Mouse (Mus musculus): ENCODE measurements at regions not wholly inside any gene's neighbourhood (a gene's known extent, or its start where the extent isn't known, plus 50 kb on each side); places are given as distances from the start of the nearest gene placed in this dataset.

DNA sequence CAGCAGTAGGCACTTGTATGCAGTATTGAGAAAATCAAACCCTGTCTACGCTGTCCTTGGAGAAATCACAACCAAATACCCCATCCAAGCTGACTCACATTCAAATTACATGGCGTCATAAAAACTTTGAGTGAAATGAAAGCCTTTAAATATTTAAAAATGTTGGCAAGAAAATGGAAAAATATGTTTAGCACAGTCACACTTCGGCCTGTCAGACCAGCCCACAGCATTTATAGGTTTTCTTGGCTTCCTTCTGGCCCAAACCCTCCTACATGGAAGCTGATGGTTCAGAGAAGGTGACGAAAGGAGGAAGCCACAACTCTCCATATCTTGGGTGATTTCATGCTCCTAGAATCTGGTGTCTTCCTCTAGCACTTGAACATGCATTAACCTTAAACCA is 240.9 kb upstream of the Gm5148 start:
- H3K4me2 ChIP-seq (ENCODE audit: low read depth): no peak overlapping the region
- H3K9me3 ChIP-seq (ENCODE audit: low read length): no peaks in the 10 kb centered on the region
- no peak overlapping the region for H3K9ac ChIP-seq
- no peaks in the 10 kb centered on the region for H3K36me3 ChIP-seq (ENCODE audit: insufficient read depth)
- H3K27ac ChIP-seq (ENCODE audit: low read depth, low read length): no peak overlapping the region
- peak; percentile 30 for ATAC-seq
- H3K27me3 ChIP-seq (ENCODE audit: insufficient read depth, low read length): no peaks in the 10 kb centered on the region; the same call in none of the 2 replicates
- H3K4me3 ChIP-seq (ENCODE audit: low read depth, low read length): no peak overlapping the region
- DNase-seq: peak; percentile 51
- 72% methylated on average over 4 of the region's 4 CpGs for WGBS
- no peak for TF ChIP-seq CTCF (IDR thresholded peaks at IDR 0.05; ENCODE audit: low read depth)
- no peaks in the 10 kb centered on the region for H3K4me1 ChIP-seq (ENCODE audit: insufficient read depth)

DNA sequence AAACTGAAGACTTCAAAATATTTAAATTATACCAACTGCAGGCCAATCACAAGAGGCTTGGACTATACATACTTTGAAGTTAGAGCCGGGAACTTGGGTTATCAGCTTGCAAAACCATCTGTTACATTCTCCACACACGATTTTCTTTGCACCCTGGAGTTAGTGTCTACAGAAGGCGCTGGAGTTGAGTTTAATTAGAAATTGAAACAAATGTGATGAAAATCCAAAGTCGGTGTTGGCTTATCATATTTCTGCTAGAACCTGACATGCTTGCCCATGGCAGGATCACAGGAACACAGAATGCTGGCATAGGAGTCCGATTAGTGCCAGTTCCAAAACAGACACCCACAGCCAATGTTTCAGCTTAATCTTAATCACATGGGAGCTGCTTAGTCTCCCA is 239.8 kb upstream of the Gm5148 start:
- Histone ChIP-seq H3K36me3 (ENCODE audit: insufficient read depth) (no peaks in the 10 kb centered on the region), H3K4me1 (ENCODE audit: insufficient read depth) (no peaks in the 10 kb centered on the region), H3K9me3 (ENCODE audit: low read length) (no peaks in the 10 kb centered on the region), H3K27me3 (ENCODE audit: insufficient read depth, low read length) (no peaks in the 10 kb centered on the region; the same call in none of the 2 replicates), H3K9ac (no peak overlapping the region), H3K27ac (ENCODE audit: low read depth, low read length) (no peak overlapping the region), H3K4me3 (ENCODE audit: low read depth, low read length) (no peak overlapping the region), H3K4me2 (ENCODE audit: low read depth) (no peak overlapping the region)
- ATAC-seq (peak; percentile 88), DNase-seq (peak; percentile 70)
- TF ChIP-seq CTCF (IDR thresholded peaks at IDR 0.05; ENCODE audit: low read depth): no peak
- 58% methylated on average over 5 of the region's 5 CpGs for WGBS

DNA sequence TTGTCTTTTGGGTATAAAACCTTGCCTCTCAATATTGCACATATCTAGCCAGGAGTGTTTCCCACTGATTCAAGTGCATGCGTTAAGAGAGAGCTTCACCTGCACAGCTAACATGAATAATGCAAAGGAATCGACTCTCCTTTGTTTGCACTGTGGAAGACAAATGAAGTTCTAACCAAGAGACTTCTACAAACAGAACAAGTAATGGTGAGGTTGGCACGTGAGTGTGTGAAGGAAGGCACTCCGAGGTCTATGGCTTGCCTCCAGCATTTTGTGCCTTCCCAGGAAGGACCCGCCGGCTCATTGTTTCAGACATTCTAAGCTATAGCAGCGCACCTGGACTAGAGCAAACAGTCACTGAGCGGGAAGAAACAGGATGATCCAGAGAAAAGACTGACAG is 238.5 kb upstream of the Gm5148 start:
- Histone ChIP-seq H3K9ac (no peak overlapping the region), H3K27me3 (ENCODE audit: insufficient read depth, low read length) (no peaks in the 10 kb centered on the region; the same call in 1 of the 2 replicates), H3K27ac (ENCODE audit: low read depth, low read length) (no peak overlapping the region), H3K36me3 (ENCODE audit: insufficient read depth) (no peaks in the 10 kb centered on the region), H3K4me1 (ENCODE audit: insufficient read depth) (no peaks in the 10 kb centered on the region), H3K4me3 (ENCODE audit: low read depth, low read length) (no peak overlapping the region), H3K9me3 (ENCODE audit: low read length) (no peaks in the 10 kb centered on the region), H3K4me2 (ENCODE audit: low read depth) (no peak overlapping the region)
- ATAC-seq (no peak), DNase-seq (no peak)
- TF ChIP-seq CTCF (IDR thresholded peaks at IDR 0.05; ENCODE audit: low read depth): no peak
- WGBS: 71% methylated on average over 8 of the region's 8 CpGs

DNA sequence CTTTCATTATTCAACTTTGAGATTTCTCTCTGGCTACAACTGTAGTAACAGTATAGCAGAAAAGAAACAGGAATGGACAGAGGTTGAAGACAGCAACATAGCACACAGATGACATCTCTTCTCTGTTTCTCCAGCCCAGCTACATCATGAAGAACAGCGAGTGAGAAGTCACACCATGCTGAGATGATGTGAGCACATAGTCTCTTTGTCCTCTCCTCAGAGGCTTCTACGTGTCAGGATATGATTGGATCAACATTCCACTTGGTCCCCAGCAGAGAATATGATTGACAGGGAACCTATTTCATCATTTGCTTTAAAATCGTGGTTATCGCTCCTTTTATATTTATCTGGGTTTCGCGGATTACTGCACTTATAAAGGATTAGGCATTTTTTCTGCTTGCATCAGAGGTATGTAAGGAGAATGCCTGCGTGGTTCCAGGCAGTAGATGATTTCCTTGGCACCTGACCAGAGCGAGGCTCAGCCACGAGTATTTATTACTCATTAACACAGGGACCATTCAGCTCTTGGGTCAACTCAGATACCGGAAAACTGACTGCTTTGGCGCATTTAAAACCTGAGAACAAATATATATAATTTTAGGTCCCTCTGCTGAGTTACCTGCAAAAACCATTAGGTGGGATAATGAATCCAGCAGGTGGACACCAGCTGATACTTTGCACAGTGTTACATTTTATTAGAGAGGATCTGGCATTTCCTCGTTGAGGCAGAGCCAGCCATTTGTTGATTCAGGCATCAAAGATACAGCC is 237.9 kb upstream of the Gm5148 start:
- H3K9ac ChIP-seq: no peak overlapping the region
- no peak for ATAC-seq
- no peak overlapping the region for H3K4me2 ChIP-seq (ENCODE audit: low read depth)
- H3K4me1 ChIP-seq (ENCODE audit: insufficient read depth): no peaks in the 10 kb centered on the region
- no peak for DNase-seq
- H3K4me3 ChIP-seq (ENCODE audit: low read depth, low read length): no peak overlapping the region
- TF ChIP-seq CTCF (IDR thresholded peaks at IDR 0.05; ENCODE audit: low read depth): no peak
- H3K27me3 ChIP-seq (ENCODE audit: insufficient read depth, low read length): no peaks in the 10 kb centered on the region; the same call in 1 of the 2 replicates
- H3K9me3 ChIP-seq (ENCODE audit: low read length): no peaks in the 10 kb centered on the region
- no peaks in the 10 kb centered on the region for H3K36me3 ChIP-seq (ENCODE audit: insufficient read depth)
- WGBS: 60% methylated on average over 12 of the region's 12 CpGs
- H3K27ac ChIP-seq (ENCODE audit: low read depth, low read length): no peak overlapping the region

DNA sequence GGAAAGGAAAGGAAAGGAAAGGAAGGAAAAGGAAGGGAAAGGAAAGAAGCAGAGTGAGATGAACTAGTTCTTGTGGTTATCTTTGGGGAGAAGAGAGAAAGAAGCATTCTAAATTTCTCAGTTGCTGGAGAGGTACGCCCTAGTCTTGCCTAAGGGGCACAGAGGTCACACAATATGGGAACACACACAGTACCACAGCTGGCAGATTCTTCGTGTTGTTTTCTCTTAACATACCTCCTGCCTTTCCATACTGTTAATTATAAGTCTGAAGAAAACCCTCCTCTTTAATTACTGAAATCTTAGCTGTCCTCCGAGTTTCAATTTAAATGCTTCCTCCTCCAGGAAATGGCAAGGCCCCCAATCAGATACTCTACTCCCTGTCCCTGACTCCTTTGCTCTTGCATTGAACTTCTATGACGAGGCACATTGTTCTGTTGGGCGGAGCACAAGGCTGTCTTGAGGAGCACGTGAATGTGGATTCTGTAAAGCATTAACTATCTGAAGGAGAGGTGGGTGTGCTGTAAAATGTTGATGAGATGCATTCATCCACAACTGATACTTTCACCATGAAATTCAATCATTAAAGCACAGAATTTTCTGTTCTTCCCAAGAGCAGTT is 234.2 kb upstream of the Gm5148 start:
- Histone ChIP-seq H3K9me3 (ENCODE audit: low read length) (0 out of 2 replicates have a peak, but pooled peaks cover 7% of the 10 kb centered on the region), H3K27me3 (ENCODE audit: insufficient read depth, low read length) (no peaks in the 10 kb centered on the region; the same call in 1 of the 2 replicates), H3K9ac (no peak overlapping the region), H3K36me3 (ENCODE audit: insufficient read depth) (no peaks in the 10 kb centered on the region), H3K4me3 (ENCODE audit: low read depth, low read length) (no peak overlapping the region), H3K4me1 (ENCODE audit: insufficient read depth) (no peaks in the 10 kb centered on the region), H3K27ac (ENCODE audit: low read depth, low read length) (no peak overlapping the region), H3K4me2 (ENCODE audit: low read depth) (no peak overlapping the region)
- no peak for DNase-seq
- 57% methylated on average over 6 of the region's 6 CpGs for WGBS
- no peak for TF ChIP-seq CTCF (IDR thresholded peaks at IDR 0.05; ENCODE audit: low read depth)
- ATAC-seq: no peak

DNA sequence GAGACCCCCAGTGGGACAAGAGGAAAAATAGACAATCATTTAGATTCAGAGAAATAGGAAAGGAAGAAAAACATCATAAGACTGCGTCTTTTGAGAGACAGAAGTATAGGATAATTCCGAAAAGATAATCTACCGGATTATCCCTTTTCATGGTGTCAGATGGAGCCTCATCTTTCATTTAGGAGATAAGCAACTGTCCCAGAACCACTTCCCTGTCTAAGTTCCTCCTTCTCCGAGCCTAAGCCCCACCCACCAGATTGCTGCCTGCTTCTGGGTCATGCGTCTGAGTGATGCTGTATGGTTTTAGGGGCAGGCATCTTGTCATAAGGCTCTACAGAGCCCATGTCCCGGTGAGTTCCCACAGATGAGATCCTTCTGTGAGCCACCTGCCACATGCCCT is 232.3 kb upstream of the Gm5148 start:
- Histone ChIP-seq H3K4me3 (ENCODE audit: low read depth, low read length) (no peak overlapping the region), H3K9ac (no peak overlapping the region), H3K4me1 (ENCODE audit: insufficient read depth) (no peaks in the 10 kb centered on the region), H3K4me2 (ENCODE audit: low read depth) (no peak overlapping the region), H3K27ac (ENCODE audit: low read depth, low read length) (no peak overlapping the region), H3K27me3 (ENCODE audit: insufficient read depth, low read length) (no peaks in the 10 kb centered on the region), H3K9me3 (ENCODE audit: low read length) (0 out of 2 replicates have a peak, but pooled peaks cover 8% of the 10 kb centered on the region), H3K36me3 (ENCODE audit: insufficient read depth) (no peaks in the 10 kb centered on the region)
- no peak for ATAC-seq
- TF ChIP-seq CTCF (IDR thresholded peaks at IDR 0.05; ENCODE audit: low read depth): no peak
- WGBS: 94% methylated on average over 6 of the region's 6 CpGs
- no peak for DNase-seq

DNA sequence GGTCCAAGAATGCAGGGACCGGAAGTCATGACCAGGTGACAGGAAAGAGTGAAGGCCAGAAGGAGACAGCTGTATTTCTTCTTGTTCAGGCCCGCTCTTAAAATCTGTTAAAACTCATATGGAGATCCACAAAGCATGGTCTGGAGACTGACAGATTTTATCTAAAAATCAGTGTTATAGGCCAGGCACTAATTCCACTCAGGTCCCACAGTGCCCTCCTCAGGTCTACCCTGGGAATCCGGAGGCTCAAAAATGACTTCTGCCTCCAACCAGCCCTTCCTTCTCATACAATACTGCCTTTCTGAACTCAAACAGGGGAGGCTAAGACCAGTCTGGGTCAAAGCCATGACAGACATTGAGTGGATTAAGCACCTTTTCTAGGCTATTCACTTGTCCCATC is 228.6 kb upstream of the Gm5148 start:
- Histone ChIP-seq H3K36me3 (ENCODE audit: insufficient read depth) (no peaks in the 10 kb centered on the region), H3K27ac (ENCODE audit: low read depth, low read length) (no peak overlapping the region), H3K4me3 (ENCODE audit: low read depth, low read length) (no peak overlapping the region), H3K4me2 (ENCODE audit: low read depth) (no peak overlapping the region), H3K27me3 (ENCODE audit: insufficient read depth, low read length) (no peaks in the 10 kb centered on the region), H3K4me1 (ENCODE audit: insufficient read depth) (no peaks in the 10 kb centered on the region), H3K9ac (no peak overlapping the region), H3K9me3 (ENCODE audit: low read length) (0 out of 2 replicates have a peak, but pooled peaks cover 10% of the 10 kb centered on the region)
- 61% methylated on average over 3 of the region's 3 CpGs for WGBS
- DNase-seq (no peak), ATAC-seq (no peak)
- TF ChIP-seq CTCF (IDR thresholded peaks at IDR 0.05; ENCODE audit: low read depth): peak; percentile 36
